Mouse (Mus musculus) liver, embryonic 14.5 days (tissue): ENCODE measurements around the gene Pbxip1.

Source experiments
- CTCF ChIP-seq: IDR thresholded peaks from 2 replicates; pipeline ENCODE4 v1.5.1; 2016; ENCODE audit warnings: antibody characterized with exemption, low read depth, control low read depth
- EP300 ChIP-seq: IDR thresholded peaks from 2 replicates; pipeline ENCODE4 v1.6.1; 2016; ENCODE audit warnings: antibody characterized with exemption, low read depth

- TF ChIP-seq EP300 (no peak), CTCF (no peak)
These were observed 49.6 kb downstream of the Pbxip1 start for GRCm38 (mm10) chr3:89486111-89486510.
